Mouse (Mus musculus) thymus, adult 2 months (tissue): ENCODE measurements around the gene Fam117a.

Experiments
- CTCF ChIP-seq: fragments of 200-500 bp; IDR thresholded peaks from 2 replicates; pipeline ENCODE4 v1.5.1; 2012; ENCODE audit warnings: mild to moderate bottlenecking, control low read depth, low read length, moderate library complexity, borderline replicate concordance; ENCODE audit not compliant: control insufficient read depth, poor library complexity, insufficient read depth; ENCODE audit errors: extremely low read depth
- POLR2A ChIP-seq: fragments of 200-500 bp; IDR thresholded peaks from 2 replicates; pipeline ENCODE4 v1.6.1; 2012; ENCODE audit warnings: mild to moderate bottlenecking, low read length, control low read depth, moderate library complexity; ENCODE audit not compliant: control insufficient read depth, poor library complexity, insufficient read depth; ENCODE audit errors: extremely low read depth

- no peak for TF ChIP-seq CTCF
- TF ChIP-seq POLR2A = no peak
Measured at GRCm38 (mm10) chr11:95293017-95293624, 43.7 kb upstream of the Fam117a start.
